Mouse (Mus musculus) hematopoietic multipotent progenitor cell, adult 10-12 weeks (in vitro differentiated cells): Measurements from ENCODE around the gene Agfg2. TPM values are rescaled to one million over a fixed set of nuclear protein-coding genes. Genes with fewer than 3 reads are reported as not detected.

ENCODE experiments used
- polyA plus RNA-seq: library from polyadenylated mRNA; stranded (reverse); fragments of >175 nt; gene quantifications from 2 replicates; pipeline ENCODE4 v1.2.3, GENCODE M21; 2012; ENCODE audit warnings: low replicate concordance

The Agfg2 gene
- 41.0 and 59.6 TPM in 2 replicates for polyA plus RNA-seq

DNA sequence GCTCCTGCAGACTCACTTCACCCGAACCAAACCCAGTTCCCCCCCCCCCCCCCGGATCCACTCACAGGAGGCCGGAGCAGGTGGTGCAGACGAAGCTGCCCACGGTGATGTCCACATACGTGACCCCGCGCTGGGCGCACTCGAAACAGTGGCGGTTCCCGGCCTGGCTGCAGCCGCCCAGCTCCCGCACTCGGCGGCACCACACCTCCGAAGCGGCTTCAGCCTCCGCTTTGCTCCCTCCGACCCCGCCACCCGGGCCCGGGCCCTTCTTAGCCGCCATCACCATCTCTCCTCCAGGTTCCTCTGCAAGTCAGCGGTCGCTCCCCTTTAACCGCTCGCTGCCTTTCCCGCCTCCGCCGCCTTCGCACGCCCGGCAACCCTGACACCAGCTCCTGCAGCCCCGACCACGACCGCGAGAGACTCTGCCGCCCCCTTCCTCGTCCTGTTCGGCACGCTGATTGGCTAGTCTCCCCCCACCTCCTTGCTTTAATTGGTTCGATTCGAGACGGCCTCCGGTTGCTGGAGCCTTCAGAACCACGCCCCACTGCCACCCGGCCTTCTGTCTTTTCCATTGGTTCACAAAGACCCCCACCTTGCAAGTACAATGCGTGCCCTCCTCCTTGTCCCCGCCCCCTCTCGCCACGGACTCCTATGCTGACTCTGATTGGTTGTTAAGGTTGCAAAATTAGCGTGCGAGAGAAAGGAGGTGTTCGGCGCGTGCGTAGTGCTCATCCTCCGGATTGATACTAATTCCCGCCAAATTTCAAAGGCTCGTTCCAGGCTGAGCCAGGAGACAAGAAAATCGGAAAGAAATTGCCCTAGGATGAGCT is at the start of gene Agfg2:
TSS of gene Agfg2 (minus strand) at position 433 of the 830 bp plus-strand sequence.

GRCm38 (mm10) chr5:137645652-137646091 is 38.9 kb downstream of the Agfg2 start, which contains the start of gene Irs3:
Irs3 (minus strand) TSS chr5:137645714.

DNA sequence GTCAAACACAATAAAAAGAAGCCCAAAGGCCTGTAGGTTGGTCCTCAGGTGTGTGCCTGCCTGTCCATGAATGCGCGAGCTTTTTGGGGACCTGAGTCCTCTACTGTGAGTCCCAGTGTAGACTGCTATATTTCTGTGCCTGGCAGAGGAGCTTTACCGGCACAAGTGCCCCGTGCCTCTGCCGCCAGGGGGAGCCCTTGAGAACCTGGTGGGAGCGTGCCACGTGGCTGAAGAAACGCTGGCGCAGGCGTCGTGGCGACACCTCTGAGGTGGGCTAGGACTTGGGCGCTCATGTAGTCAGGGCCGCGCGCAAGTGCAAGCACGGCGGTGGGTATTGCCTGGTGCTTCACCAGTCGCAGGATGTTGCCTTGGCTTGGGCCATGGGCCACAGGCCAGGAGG is 43.5 kb downstream of the Agfg2 start, which contains the start of gene Sap25:
TSS of gene Sap25 (plus strand) at position 281 of the 400 bp plus-strand sequence.

DNA sequence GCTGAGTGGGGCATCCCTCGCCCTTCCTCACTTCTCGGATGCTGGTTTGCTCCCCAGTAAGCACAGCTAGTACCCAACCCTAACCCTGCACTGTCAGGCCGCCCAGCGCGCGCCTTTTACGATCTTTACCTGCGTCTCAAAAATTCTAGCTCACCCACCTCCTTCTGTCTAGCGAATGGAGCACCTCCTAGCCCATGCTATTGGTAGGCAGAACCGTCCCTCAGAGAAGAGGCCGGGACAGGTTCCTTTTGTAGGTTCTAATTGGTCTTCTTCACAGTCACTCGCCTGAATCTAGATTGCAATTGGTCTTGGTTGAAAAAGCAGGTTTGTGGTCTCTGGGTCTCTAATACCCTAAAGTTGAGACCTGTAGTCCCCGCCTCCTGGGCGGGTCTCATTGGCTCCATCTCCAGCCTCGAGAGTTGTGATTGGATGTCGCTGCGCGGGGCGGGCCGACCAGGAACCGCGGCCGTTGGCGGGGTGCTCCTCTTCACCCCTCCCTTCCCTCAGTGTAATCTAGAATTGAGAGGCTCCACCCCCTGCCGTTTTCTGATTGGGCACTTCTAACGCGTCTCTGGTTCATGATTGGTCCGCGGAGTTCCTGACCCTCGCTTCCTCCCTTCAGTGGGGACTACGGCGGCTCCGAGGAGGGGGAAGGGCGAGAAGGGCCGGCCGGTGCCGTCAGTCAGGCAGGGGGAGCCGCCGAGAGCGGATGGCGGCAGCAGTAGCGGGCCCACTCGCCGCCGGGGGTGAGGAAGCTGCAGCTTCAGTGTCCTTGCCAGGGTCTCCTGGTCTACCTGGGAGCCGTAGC is 55.8 kb downstream of the Agfg2 start, which contains the start of the genes Fbxo24, Lrch4 and Gm20605:
TSS of gene Fbxo24 (minus strand) at position 505 of the 808 bp plus-strand sequence.
TSS of gene Lrch4 (plus strand) at position 624 of the 808 bp plus-strand sequence.
TSS of gene Gm20605 (plus strand) at position 678 of the 808 bp plus-strand sequence.

DNA sequence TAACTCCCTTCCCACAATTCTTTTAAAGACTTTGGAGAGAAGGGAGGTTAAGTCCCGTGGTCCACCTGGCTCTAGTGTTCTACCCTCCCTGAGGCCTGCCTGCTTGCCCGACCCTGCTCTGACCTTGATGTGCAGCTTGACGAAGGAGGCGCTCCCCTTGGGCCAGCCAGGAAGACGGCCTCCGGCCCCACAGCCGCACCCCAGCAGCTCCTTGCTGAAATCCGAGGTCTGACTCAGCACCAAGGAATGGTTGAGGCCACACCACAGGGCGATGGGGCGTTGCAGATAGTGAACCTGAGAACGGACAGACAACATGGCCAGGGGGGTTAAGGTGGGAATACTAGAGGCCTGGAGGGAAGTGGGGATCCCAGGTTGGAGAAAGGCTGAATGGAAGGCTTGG is 71.0 kb downstream of the Agfg2 start, which contains the start of gene Pcolce:
TSS of gene Pcolce (minus strand) at position 235 of the 400 bp plus-strand sequence.

DNA sequence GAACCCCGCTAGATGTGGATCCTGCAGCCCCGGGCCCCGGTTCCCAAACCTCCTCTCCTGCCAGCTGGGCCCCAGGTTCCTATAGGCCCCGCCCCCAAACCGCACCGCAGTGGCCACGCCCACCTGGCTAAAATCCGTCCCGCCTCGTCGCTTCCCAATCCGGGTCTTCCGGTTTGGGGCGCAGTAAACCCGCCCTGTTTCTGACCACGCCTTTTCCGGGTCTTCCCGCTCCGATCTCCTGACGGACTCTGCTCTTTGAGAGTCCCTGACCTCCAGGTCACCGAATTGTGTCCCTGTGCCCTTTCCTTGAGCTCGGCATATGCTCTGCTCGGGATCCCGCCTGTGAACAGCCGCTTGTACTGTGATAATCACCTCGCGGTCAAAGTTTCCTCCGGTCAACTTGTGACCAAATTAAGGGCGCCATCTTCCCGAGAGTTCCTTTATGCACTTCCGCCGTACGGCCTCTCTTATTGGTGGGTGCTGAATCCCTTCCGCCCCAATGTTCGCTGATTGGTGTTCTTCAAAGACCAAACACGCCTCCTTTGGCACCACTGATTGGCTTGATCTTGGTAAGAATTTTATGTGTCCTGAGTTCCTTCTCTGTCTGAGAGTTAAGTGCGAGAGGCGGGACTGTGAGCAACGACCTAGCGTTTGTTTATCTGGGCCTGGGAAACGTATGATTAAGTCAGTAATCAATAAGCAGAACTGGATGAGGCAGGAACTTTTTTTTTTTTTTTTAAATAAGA is 83.7 kb downstream of the Agfg2 start, which contains the start of gene Mospd3:
TSS of gene Mospd3 (minus strand) at position 440 of the 746 bp plus-strand sequence.

Other genes starting within 250 kb of the Agfg2 start
- gene Zan, start 207.7 kb downstream of the Agfg2 start, polyA plus RNA-seq: 0.27 and 1.3 TPM in 2 replicates
- 22.2 and 55.1 TPM in 2 replicates for gene Pop7, start 182.2 kb downstream of the Agfg2 start, polyA plus RNA-seq
- gene Gigyf1, start 166.2 kb downstream of the Agfg2 start, polyA plus RNA-seq: 93.0 and 157 TPM in 2 replicates
- not detected in 2 replicates for gene Epo, start 151.5 kb downstream of the Agfg2 start, polyA plus RNA-seq
- 466 and 724 TPM in 2 replicates for gene Gnb2, start 151.2 kb downstream of the Agfg2 start, polyA plus RNA-seq
- not detected in 2 replicates for gene Actl6b, start 131.2 kb downstream of the Agfg2 start, polyA plus RNA-seq
- gene Tfr2, start 114.9 kb downstream of the Agfg2 start, polyA plus RNA-seq: 2.0 and 13.3 TPM in 2 replicates
- gene Mospd3, start 83.7 kb downstream of the Agfg2 start, polyA plus RNA-seq: 343 and 978 TPM in 2 replicates
- 2.0 and 8.5 TPM in 2 replicates for gene Pcolce, start 70.9 kb downstream of the Agfg2 start, polyA plus RNA-seq
- gene Fbxo24, start 55.7 kb downstream of the Agfg2 start, polyA plus RNA-seq: 0.09 and 0.20 TPM in 2 replicates
- 391 and 723 TPM in 2 replicates for gene Lrch4, start 55.6 kb downstream of the Agfg2 start, polyA plus RNA-seq
- gene Gm20605, start 55.6 kb downstream of the Agfg2 start, polyA plus RNA-seq: 44.7 and 56.6 TPM in 2 replicates
- gene Sap25, start 43.4 kb downstream of the Agfg2 start, polyA plus RNA-seq: 167 and 231 TPM in 2 replicates
- gene Irs3, start 39.0 kb downstream of the Agfg2 start, polyA plus RNA-seq: 0.17 and 0.21 TPM in 2 replicates
- gene Nyap1, start 56.9 kb upstream of the Agfg2 start, polyA plus RNA-seq: 3.5 and 11.1 TPM in 2 replicates
- gene Tsc22d4, start 61.0 kb upstream of the Agfg2 start, polyA plus RNA-seq: 642 and 1,190 TPM in 2 replicates
- 82.7 and 175 TPM in 2 replicates for gene Ppp1r35, start 94.1 kb upstream of the Agfg2 start, polyA plus RNA-seq
- gene Mepce, start 102.9 kb upstream of the Agfg2 start, polyA plus RNA-seq: 168 and 453 TPM in 2 replicates
- 2.2 and 5.2 TPM in 2 replicates for gene Zcwpw1, start 103.1 kb upstream of the Agfg2 start, polyA plus RNA-seq
- gene Pilra, start 151.6 kb upstream of the Agfg2 start, polyA plus RNA-seq: 6.6 and 11.0 TPM in 2 replicates
- gene Pilrb1, start 173.4 kb upstream of the Agfg2 start, polyA plus RNA-seq: 6.6 and 9.2 TPM in 2 replicates
- 6.4 and 10.8 TPM in 2 replicates for gene Pilrb2, start 187.1 kb upstream of the Agfg2 start, polyA plus RNA-seq
- gene Cyp3a13, start 236.9 kb upstream of the Agfg2 start, polyA plus RNA-seq: not detected in 2 replicates